Mouse (Mus musculus): ENCODE measurements around the gene Glud1. TPM values are rescaled to one million over a fixed set of nuclear protein-coding genes. Genes with fewer than 3 reads are reported as not detected.

Glud1 gene
- total and polyA plus RNA-seq, 3 experiments = 87.3 to 143 (median 116) TPM

DNA sequence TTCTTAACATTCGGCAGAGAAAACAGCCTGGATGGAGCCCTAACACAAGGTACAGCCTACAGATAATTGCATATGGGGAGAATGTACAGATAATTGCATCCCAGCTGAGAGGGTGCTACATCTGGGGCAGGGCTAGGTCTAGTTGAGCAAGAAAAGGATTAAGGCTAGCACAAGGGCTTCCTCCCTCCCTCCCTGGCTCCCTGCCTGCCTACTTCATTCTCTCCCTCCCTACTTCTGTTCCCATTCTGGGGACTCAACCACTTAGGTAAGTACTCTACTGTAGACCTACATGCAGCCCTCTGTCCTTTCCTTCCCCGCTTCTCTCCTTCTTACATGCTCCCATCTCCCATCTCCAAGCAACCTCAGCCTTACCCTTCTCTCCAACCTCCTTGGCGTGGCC is 42.8 kb downstream of the Glud1 start:
- H3K36me3 ChIP-seq (replicated peaks in 1 of 2; ENCODE audit: control insufficient read depth in 1 of 2, insufficient read depth in 1 of 2, low read length in 1 of 2) = no peaks in the 10 kb centered on the region
- no peaks in the 10 kb centered on the region for H3K79me2 ChIP-seq (replicated peaks; ENCODE audit: control insufficient read depth, extremely low read depth, insufficient read depth, poor library complexity, severe bottlenecking)
- TF ChIP-seq BHLHE40 (IDR thresholded peaks at IDR 0.05; ENCODE audit: low read depth, low read length) (no peak), MAX (IDR thresholded peaks at IDR 0.05; ENCODE audit: low read length) (no peak), POLR2A (IDR thresholded peaks at IDR 0.05; ENCODE audit: low read depth, low read length) (no peak), MXI1 (IDR thresholded peaks at IDR 0.05; ENCODE audit: low read depth, low read length) (no peak), TCF12 (IDR thresholded peaks at IDR 0.05; ENCODE audit: low read depth, low read length) (no peak), SMC3 (IDR thresholded peaks at IDR 0.05; ENCODE audit: low read depth, low read length) (no peak), RCOR1 (conservative IDR thresholded peaks at IDR 0.05; ENCODE audit: low read depth, low read length) (no peak), ELF1 (IDR thresholded peaks at IDR 0.05; ENCODE audit: low read depth, low read length) (no peak), ZNF384 (IDR thresholded peaks at IDR 0.05; ENCODE audit: low read depth, low read length) (no peak), MAZ (IDR thresholded peaks at IDR 0.05; ENCODE audit: low read depth, low read length) (no peak), NELFE (IDR thresholded peaks at IDR 0.05; ENCODE audit: low read depth, low read length) (no peak), USF1 (IDR thresholded peaks at IDR 0.05; ENCODE audit: low read depth, low read length) (no peak), POLR2AphosphoS2 (IDR thresholded peaks at IDR 0.05; ENCODE audit: low read depth, low read length) (no peak), CHD2 (IDR thresholded peaks at IDR 0.05; ENCODE audit: low read length) (no peak), CHD1 (IDR thresholded peaks at IDR 0.05; ENCODE audit: low read depth, low read length) (no peak), ZC3H11A (IDR thresholded peaks at IDR 0.05; ENCODE audit: low read depth, low read length) (no peak)
- no peak overlapping the region for H3K27ac ChIP-seq (ENCODE audit: insufficient read depth, low read depth)
- dilution Hi-C loops (cut with MboI; ENCODE audit: extremely low pct_ligation_motif_present, extremely low pct_unique_long_range_greater_than_20kb, low sequenced_read_pairs) = no loop called here
- H3K4me3 ChIP-seq (replicated peaks in 1 of 3; ENCODE audit: low read depth in 2 of 3, low read length in 2 of 3, poor library complexity in 1 of 3) = no peak overlapping the region
- in situ Hi-C loops (cut with MboI; ENCODE audit: low pct_ligation_motif_present, low pct_unique_long_range_greater_than_20kb, low sequenced_read_pairs) = no loop called here
- H3K27me3 ChIP-seq (replicated peaks) = peaks cover 3% of the 10 kb centered on the region
- DNase-seq (ENCODE audit: extremely low read depth) = no peak
- H3K9me3 ChIP-seq (replicated peaks; ENCODE audit: low read length) = no peaks in the 10 kb centered on the region
- no peaks in the 10 kb centered on the region for H3K4me1 ChIP-seq (ENCODE audit: control insufficient read depth in 1 of 2, insufficient read depth in 2 of 2)
- no peak overlapping the region for H3K4me2 ChIP-seq (ENCODE audit: insufficient read depth, low read depth, poor library complexity, severe bottlenecking)
- no peak overlapping the region for H3K9ac ChIP-seq (ENCODE audit: insufficient read depth, low read depth)

DNA sequence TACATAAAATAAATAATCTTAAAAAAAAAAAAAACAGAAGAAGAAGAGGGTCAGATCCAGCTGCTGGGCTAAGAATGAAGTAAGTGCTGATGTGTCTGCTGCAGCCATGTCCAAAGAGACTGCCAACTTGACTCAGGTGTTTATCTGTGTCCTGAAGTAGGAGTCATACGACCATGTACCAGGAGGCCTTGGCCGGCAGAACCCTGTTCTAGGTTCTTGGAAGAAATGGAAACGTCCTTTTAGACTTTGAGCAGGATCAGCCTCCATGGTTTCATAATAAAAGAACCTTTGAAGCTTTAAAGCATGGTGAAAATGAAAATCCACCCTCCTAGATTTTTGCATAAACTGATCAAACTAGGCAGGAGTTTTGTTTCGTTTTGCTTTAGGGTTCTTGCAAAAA is 43.9 kb downstream of the Glud1 start:
- Histone ChIP-seq H3K9ac (ENCODE audit: insufficient read depth, low read depth) (no peak overlapping the region), H3K9me3 (replicated peaks; ENCODE audit: low read length) (no peaks in the 10 kb centered on the region), H3K79me2 (replicated peaks; ENCODE audit: control insufficient read depth, extremely low read depth, insufficient read depth, poor library complexity, severe bottlenecking) (no peaks in the 10 kb centered on the region), H3K36me3 (replicated peaks in 1 of 2; ENCODE audit: control insufficient read depth in 1 of 2, insufficient read depth in 1 of 2, low read length in 1 of 2) (no peaks in the 10 kb centered on the region), H3K27me3 (replicated peaks) (peaks cover 3% of the 10 kb centered on the region), H3K4me1 (ENCODE audit: control insufficient read depth in 1 of 2, insufficient read depth in 2 of 2) (no peaks in the 10 kb centered on the region), H3K27ac (ENCODE audit: insufficient read depth, low read depth) (no peak overlapping the region), H3K4me3 (replicated peaks in 1 of 3; ENCODE audit: low read depth in 2 of 3, low read length in 2 of 3, poor library complexity in 1 of 3) (no peak overlapping the region), H3K4me2 (ENCODE audit: insufficient read depth, low read depth, poor library complexity, severe bottlenecking) (peak overlapping the region; percentile 23; the same call in 1 of the 2 replicates)
- no peak for TF ChIP-seq POLR2A (IDR thresholded peaks at IDR 0.05; ENCODE audit: low read depth, low read length)
- no peak for TF ChIP-seq USF1 (IDR thresholded peaks at IDR 0.05; ENCODE audit: low read depth, low read length)
- in situ Hi-C loops (cut with MboI; ENCODE audit: low pct_ligation_motif_present, low pct_unique_long_range_greater_than_20kb, low sequenced_read_pairs) = no loop called here
- dilution Hi-C loops (cut with MboI; ENCODE audit: extremely low pct_ligation_motif_present, extremely low pct_unique_long_range_greater_than_20kb, low sequenced_read_pairs) = no loop called here
- no peak for DNase-seq (ENCODE audit: extremely low read depth)
